Mouse (Mus musculus) liver, embryonic 16.5 days (tissue): ENCODE data around the gene Ang6. TPM values are rescaled to one million over a fixed set of nuclear protein-coding genes. Genes with fewer than 3 reads are reported as not detected.
"Not testable (repeated sequence)": the region's sequence is repeated elsewhere in the genome, so short reads cannot be mapped to it uniquely, and the experiment has no call there.

Experiments used
- ATAC-seq: fragments of 200-750 bp; cut with Nextera tagmentation; 2 replicates; pipeline ENCODE4 v1.8.0; 2017; ENCODE audit warnings: low read depth, mild to moderate bottlenecking, moderate number of reproducible peaks, moderate library complexity
- H3K27ac ChIP-seq: fragments of 300-500 bp; sonication (generic); 2 replicates; pipeline ENCODE4 v1.5.1; 2014; ENCODE audit warnings: mild to moderate bottlenecking, low read length
- H3K27me3 ChIP-seq: fragments of 300-500 bp; sonication (generic); 2 replicates; pipeline ENCODE4 v1.6.1; 2014; ENCODE audit warnings: low read depth, low read length, mixed read lengths; ENCODE audit not compliant: control insufficient read depth, insufficient read depth
- H3K36me3 ChIP-seq: fragments of 300-500 bp; sonication (generic); 2 replicates; pipeline ENCODE4 v1.6.1; 2014; ENCODE audit warnings: mild to moderate bottlenecking; ENCODE audit not compliant: control insufficient read depth, insufficient read depth
- H3K4me1 ChIP-seq: fragments of 300-500 bp; sonication (generic); 2 replicates; pipeline ENCODE4 v1.6.1; 2014; ENCODE audit warnings: low read depth, low read length, mixed read lengths; ENCODE audit not compliant: control insufficient read depth
- H3K4me2 ChIP-seq: fragments of 300-500 bp; sonication (generic); 2 replicates; pipeline ENCODE4 v1.6.1; 2014; ENCODE audit warnings: low read depth, low read length, mixed read lengths
- H3K4me3 ChIP-seq: fragments of 300-500 bp; sonication (generic); 2 replicates; pipeline ENCODE4 v1.5.1; 2014; ENCODE audit warnings: low read depth, mild to moderate bottlenecking, low read length
- H3K9ac ChIP-seq: fragments of 300-500 bp; sonication (generic); 2 replicates; pipeline ENCODE4 v1.6.1; 2014; ENCODE audit warnings: low read depth, low read length
- H3K9me3 ChIP-seq: fragments of 300-500 bp; sonication (generic); replicated peaks from 2 replicates; pipeline ENCODE4 v1.6.1; 2016; ENCODE audit warnings: low read length; ENCODE audit not compliant: control insufficient read depth
- WGBS: fragments of 180-500 bp; shearing (Covaris S2); extraction: QIAGEN DNeasy Blood & Tissue Kit; methylation state at CpG from one replicate; pipeline ENCODE4 v1.1.7; 2014; ENCODE audit not compliant: insufficient replicate concordance; 5-methylcytosine and 5-hydroxymethylcytosine counted together
- polyA plus RNA-seq: library from polyadenylated mRNA; unstranded; fragments of >200 nt; fragmentation: Nextera tagmentation; extraction: Ambion mirVana; gene quantifications from 2 replicates; pipeline ENCODE4 v1.2.1, GENCODE M21; 2015

The Ang6 gene
- polyA plus RNA-seq = 0.22 TPM in 1 of 2 replicates, not detected in the other

DNA sequence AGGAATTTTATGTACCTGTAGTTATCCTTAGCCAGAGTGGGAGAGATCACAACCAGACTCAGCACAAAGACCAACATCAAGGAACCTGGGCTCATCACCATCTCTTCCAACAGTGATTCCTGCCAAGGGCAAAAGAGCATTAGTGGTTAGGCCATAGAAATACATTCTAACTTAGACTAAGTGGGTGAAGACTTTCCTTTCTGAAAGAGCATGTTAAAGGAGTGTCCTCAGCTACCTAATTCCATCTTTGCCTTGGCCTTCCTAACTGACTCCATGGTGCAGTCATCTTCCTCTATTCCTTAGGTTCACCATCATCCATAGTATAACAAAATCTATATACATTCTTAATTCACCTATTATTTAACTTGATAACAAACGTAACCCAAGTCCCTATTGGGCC, at the start of gene Ang6:
Gene Ang6 (minus strand): TSS at position 101 of the 400 bp plus-strand sequence.
- peaks cover 3% of the 10 kb centered on the region for H3K4me1 ChIP-seq
- no peak within 1 kb of the TSS for H3K4me3 ChIP-seq
- WGBS = 65% methylated on average over 1 of the region's 1 CpGs
- no peak within 1 kb of the TSS for H3K4me2 ChIP-seq
- no peak for ATAC-seq
- no peaks in the 10 kb centered on the region for H3K36me3 ChIP-seq
- no peak within 1 kb of the TSS for H3K9ac ChIP-seq
- no peak within 1 kb of the TSS for H3K27ac ChIP-seq
- no peaks in the 10 kb centered on the region for H3K27me3 ChIP-seq
- no peaks in the 10 kb centered on the region for H3K9me3 ChIP-seq

DNA sequence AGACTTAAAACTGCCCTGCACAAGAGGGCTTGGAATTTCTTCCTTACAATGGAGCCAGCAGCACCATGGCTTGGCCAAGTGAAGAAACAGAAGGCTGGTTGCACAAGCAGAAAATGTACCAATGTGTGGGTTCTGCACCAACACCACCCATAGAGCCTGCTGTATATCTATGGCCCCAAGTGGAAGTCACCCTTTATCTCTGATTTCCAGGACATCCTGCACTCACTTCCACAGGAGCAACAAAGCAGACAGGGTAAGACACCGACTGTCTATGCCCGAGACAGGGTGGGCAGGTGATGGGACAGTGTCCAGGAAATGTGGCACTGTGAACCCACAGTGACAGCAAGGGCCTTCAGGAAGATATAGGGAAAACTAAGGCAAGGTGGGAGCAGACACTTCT, 44.5 kb upstream of the Ang6 start:
- not testable (repeated sequence) for H3K9me3 ChIP-seq, H3K36me3 ChIP-seq, H3K9ac ChIP-seq, H3K27ac ChIP-seq, H3K4me2 ChIP-seq, H3K4me3 ChIP-seq, H3K4me1 ChIP-seq, H3K27me3 ChIP-seq
- ATAC-seq = peak; percentile 76; the same call in 1 of the 2 replicates
- WGBS = 49% methylated on average over 2 of the region's 2 CpGs

DNA sequence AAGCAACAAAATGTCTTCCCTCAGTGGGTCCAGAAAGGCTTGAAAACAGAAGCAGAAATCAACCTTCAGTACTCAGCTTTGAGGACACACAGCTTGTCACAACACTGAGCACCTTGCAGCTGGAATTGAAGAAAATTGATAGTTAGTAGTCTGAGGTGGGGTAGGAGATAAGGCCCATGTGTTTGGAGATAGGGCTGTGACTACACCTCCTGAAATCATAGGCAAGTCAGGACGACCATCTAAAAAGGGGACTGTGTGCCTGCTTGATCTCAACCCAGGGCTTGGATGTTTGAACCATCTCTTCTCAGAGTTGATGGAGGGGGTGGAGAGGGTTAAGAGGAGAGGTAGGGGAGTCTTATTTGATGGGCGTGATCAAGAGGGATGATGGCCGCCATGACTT, 29.8 kb upstream of the Ang6 start:
- H3K9ac ChIP-seq, H3K4me1 ChIP-seq, H3K4me2 ChIP-seq, H3K36me3 ChIP-seq, H3K9me3 ChIP-seq, H3K27me3 ChIP-seq, H3K27ac ChIP-seq, H3K4me3 ChIP-seq: not testable (repeated sequence)
- ATAC-seq = peak; percentile 73; the same call in 1 of the 2 replicates
- WGBS = 39% methylated on average over 1 of the region's 3 CpGs

DNA sequence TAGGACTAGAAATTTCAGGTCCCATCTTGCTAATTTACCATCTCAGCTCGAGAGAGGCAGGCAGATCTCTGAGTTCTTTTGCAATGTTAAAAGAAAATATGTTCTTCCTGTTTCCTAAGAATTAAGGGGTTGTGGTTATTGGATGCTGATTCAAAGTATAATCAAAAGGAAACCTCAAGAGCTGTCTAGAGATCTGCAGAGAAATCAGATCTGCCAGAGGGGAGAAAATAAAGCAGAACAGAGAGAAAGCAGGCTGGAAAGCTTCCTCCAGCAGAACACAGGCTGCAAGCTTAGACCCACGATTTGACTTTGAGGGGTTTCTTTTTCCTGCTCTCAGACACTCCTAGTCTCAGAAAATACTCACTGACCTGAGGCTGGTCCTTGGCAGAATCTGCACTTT, 7.6 kb upstream of the Ang6 start:
- H3K4me3 ChIP-seq, H3K4me1 ChIP-seq, H3K27me3 ChIP-seq, H3K9ac ChIP-seq, H3K9me3 ChIP-seq, ATAC-seq, H3K36me3 ChIP-seq, H3K4me2 ChIP-seq, H3K27ac ChIP-seq: not testable (repeated sequence)
- 17% methylated on average over 2 of the region's 2 CpGs for WGBS

DNA sequence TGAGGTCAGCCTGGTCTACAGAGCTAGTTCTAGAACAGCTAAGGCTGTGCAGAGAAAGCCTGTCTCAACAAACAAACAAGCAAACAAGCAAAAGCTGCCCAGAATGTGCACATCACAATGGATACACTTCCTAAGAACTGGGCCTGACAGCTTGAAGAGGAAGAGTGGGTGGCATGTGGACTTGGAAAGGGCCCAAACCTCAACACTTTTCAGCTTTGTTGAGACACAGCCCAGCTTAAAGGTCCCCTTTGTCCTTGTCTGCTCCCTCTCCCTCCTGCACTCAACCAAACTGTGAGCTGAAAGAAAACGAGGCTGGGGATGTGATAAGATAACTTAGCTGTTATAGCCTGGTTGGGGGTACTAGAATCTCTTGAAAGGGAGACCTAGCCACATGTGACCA, 6.0 kb upstream of the Ang6 start:
- not testable (repeated sequence) for H3K4me2 ChIP-seq, H3K4me1 ChIP-seq, H3K4me3 ChIP-seq, H3K36me3 ChIP-seq, H3K27me3 ChIP-seq, ATAC-seq, H3K27ac ChIP-seq, H3K9ac ChIP-seq, H3K9me3 ChIP-seq
- WGBS = no CpG with 5 or more reads among the region's 1 CpGs

DNA sequence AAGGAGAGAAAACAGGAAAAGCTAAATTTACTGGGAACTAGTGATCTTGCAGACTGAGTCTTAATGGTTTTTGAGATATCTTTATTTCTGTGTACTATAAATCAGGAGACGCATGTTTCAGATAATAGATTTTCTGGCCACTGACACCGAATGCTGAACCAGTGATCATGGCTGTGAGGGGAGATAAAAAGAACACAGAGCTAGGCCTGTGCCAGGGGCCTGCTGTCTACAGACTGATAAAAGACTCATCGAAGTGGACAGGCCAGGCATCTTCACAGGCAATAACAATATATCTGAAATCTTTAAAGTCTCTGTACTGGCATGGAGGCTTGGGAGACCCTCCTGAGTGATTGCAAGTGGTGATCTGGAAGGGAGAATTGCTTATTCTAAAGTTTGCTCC, 469 bp downstream of the Ang6 start:
- Histone ChIP-seq H3K9ac (no peak overlapping the region), H3K4me1 (peaks cover 3% of the 10 kb centered on the region), H3K9me3 (no peaks in the 10 kb centered on the region), H3K27me3 (no peaks in the 10 kb centered on the region), H3K4me3 (no peak overlapping the region), H3K27ac (no peak overlapping the region), H3K36me3 (no peaks in the 10 kb centered on the region), H3K4me2 (no peak overlapping the region)
- ATAC-seq = peak; percentile 71
- 37% methylated on average over 3 of the region's 3 CpGs for WGBS

DNA sequence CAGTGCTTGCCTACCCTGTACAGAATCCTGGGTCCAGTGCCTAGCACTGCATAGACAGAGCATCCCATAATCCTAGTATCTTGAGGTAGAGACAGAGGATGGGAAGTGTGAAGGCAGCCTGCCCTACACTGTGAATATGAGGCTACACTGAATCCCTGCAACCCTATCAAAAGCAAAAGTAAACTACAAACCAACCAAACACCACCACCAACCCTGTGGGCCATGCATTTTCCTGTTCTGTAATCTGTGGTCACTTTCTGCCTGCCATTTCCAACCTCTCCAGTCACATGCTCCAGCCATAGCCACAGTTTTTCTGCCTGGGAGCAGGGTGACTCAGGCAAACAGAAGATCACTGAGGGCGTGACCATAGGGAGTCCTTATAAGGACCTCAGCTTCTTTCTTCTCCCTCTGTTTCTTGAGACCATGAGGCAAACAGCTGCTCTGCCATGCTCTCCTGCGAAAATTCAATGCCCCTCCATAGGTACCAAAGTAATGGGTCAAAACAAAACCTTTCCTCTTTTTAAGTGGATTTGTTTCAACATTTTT, 3.5 kb downstream of the Ang6 start:
- 28% methylated on average over 2 of the region's 2 CpGs for WGBS
- H3K27me3 ChIP-seq, H3K9ac ChIP-seq, H3K4me2 ChIP-seq, H3K36me3 ChIP-seq, H3K9me3 ChIP-seq, H3K4me1 ChIP-seq, H3K27ac ChIP-seq, H3K4me3 ChIP-seq: not testable (repeated sequence)
- peak; percentile 50; the same call in 1 of the 2 replicates for ATAC-seq

DNA sequence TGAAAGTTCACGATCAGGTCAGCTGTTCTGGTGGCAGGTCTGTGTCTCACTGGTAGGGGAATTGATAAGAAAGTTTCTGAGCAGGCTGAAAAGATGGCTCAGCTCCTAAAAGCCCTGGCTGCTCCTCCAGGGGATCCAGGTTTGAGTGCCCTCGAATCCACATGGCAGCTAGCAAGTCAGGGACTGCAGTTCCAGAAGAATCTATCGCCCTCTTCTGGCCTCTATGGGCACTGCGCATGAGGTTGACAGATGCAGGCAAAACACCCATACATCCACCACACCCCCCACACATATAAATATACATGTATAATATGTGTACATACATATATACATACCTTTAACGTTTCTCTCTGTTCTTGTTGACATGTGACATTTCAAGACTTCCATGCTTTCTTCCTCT, 14.7 kb downstream of the Ang6 start:
- 11% methylated on average over 5 of the region's 5 CpGs for WGBS

DNA sequence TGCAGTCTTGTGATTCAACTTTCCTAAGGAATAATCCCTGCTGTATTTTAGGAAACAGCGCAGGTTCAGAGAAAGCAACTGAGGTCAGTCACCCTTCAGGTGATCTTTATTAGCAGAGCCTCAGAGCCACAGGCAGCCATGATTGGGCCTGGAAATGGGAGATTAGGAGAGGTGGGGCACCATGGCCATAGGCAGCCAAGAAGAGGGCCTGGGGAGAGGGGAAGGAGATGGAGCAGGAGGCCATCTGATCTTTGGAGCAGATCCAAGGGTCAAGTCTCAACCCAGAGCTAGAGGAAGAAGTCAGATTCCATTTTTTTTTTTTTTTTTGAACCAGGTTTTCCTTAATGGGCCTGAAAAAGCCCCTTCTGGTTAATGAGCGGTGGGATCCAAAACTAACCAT, 15.9 kb downstream of the Ang6 start:
- 89% methylated on average over 2 of the region's 2 CpGs for WGBS
- H3K4me3 ChIP-seq = no peak overlapping the region
- no peaks in the 10 kb centered on the region for H3K27me3 ChIP-seq
- H3K4me2 ChIP-seq = no peak overlapping the region
- no peak overlapping the region for H3K27ac ChIP-seq
- H3K9ac ChIP-seq = no peak overlapping the region
- no peaks in the 10 kb centered on the region for H3K36me3 ChIP-seq
- H3K4me1 ChIP-seq = no peaks in the 10 kb centered on the region
- no peak for ATAC-seq
- no peaks in the 10 kb centered on the region for H3K9me3 ChIP-seq

More for the DNA sequence above, 14.7 kb downstream of the Ang6 start:
- H3K36me3 ChIP-seq, H3K27ac ChIP-seq, H3K4me3 ChIP-seq, H3K9me3 ChIP-seq, H3K27me3 ChIP-seq, H3K4me2 ChIP-seq, H3K4me1 ChIP-seq, H3K9ac ChIP-seq: not testable (repeated sequence)
- peak; percentile 49; the same call in 1 of the 2 replicates for ATAC-seq
